Mouse (Mus musculus): Measurements from ENCODE around the gene Cym. TPM values are rescaled to one million over a fixed set of nuclear protein-coding genes. Genes with fewer than 3 reads are reported as not detected.

Gene Cym
- total RNA-seq, 2 experiments from 2014 or later = not detected

- no peak for DNase-seq (ENCODE audit: low spot score)
These were observed 49.6 kb downstream of the Cym start for GRCm38 (mm10) chr3:107171964-107172363.

- peak; percentile 40 for DNase-seq (ENCODE audit: low spot score)
These were observed 52.0 kb downstream of the Cym start for GRCm38 (mm10) chr3:107169552-107169951.

DNA sequence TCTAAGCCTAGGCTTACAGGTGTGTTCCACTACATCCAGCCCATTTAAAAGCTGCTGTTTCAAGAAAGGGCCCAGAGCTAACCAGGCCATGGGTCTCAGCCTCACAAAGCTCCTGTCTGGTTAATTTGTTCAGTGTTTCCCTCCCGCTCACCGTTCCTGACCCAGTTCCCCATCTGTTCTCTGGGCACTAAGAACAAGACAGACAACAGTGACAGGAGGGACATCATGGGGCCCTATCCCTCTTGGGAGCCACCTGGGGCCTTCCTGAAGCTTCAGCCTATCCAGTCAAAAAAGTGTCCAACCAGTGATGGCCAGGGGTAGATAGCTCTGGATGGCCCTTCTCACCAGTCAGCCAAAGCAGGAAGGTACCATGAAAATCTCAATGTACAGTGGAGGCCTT lies 58.8 kb downstream of the Cym start:
- DNase-seq (ENCODE audit: low spot score) = no peak

Other genes starting within 250 kb of the Cym start
- gene Kcna3, start 185.6 kb downstream of the Cym start, total RNA-seq (2021) = under 1 TPM in 1 of 2 experiments, not detected in 1; 0.12 TPM
- gene Kcna2, start 120.6 kb downstream of the Cym start, total RNA-seq (2021) = 1 to 10 TPM; 1.6 to 1.7 TPM
- not detected for gene Kcna10, start 38.7 kb downstream of the Cym start, total RNA-seq (2021)
- gene A630076J17Rik, start 8.9 kb upstream of the Cym start, total RNA-seq (2021) = not detected
- not detected for gene Prok1, start 18.0 kb upstream of the Cym start, total RNA-seq (2021)
- gene Lamtor5, start 57.1 kb upstream of the Cym start, total RNA-seq (2021) = 10 to 100 TPM; 57.2 to 58.1 TPM
- under 1 TPM; 0.09 TPM for gene Slc16a4, start 69.5 kb upstream of the Cym start, total RNA-seq (2021)
- 10 to 100 TPM; 21.3 to 23.5 TPM for gene Rbm15, start 111.9 kb upstream of the Cym start, total RNA-seq (2021)
- gene Kcnc4, start 237.8 kb upstream of the Cym start, total RNA-seq (2021) = 10 to 100 TPM; 53.1 to 95.8 TPM